Mouse (Mus musculus): ENCODE data around the gene Dolk. TPM values are rescaled to one million over a fixed set of nuclear protein-coding genes. Genes with fewer than 3 reads are reported as not detected.

Dolk gene
- total RNA-seq, 2 experiments from 2014 or later = 25.8 to 29.2 TPM

DNA sequence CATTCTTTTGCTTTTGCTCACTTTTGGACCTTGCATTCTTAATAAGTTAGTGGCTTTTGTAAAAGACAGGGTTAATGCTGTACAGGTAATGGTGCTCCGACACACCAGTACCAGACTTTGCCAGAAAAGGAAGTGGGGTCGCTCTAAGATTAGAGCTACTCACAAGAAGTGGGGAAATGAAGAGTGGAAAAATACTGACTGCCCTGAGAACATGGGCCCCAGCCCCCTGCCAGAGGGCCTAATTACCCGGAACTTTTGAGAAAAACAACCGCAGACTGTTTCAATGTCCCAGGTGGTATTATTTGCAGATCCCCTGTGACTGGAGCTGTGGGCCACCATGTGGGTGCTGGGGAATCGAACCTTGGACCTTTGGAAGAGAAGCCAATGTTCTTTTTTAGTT, 50.5 kb downstream of the Dolk start:
- no peak for DNase-seq (ENCODE audit: low spot score in 2 of 2)
- intact Hi-C loops (cut with DNase I) = no loop called here

Other genes starting within 250 kb of the Dolk start
- 10 to 100 TPM; 42.6 to 47.8 TPM for gene Wdr34, start 237.5 kb downstream of the Dolk start, total RNA-seq (2021)
- gene Set, start 229.0 kb downstream of the Dolk start, total RNA-seq (2021) = 100 to 1,000 TPM; 171 to 193 TPM
- gene Pkn3, start 208.7 kb downstream of the Dolk start, total RNA-seq (2021) = 1 to 10 TPM; 1.8 to 2.2 TPM
- 10 to 100 TPM; 13.0 to 14.1 TPM for gene Zdhhc12, start 192.7 kb downstream of the Dolk start, total RNA-seq (2021)
- gene Zer1, start 161.7 kb downstream of the Dolk start, total RNA-seq (2021) = 100 to 1,000 TPM; 135 to 139 TPM
- 10 to 100 TPM; 65.2 to 69.1 TPM for gene Tbc1d13, start 152.6 kb downstream of the Dolk start, total RNA-seq (2021)
- gene Endog, start 114.8 kb downstream of the Dolk start, total RNA-seq (2021) = 10 to 100 TPM; 23.0 to 27.5 TPM
- 10 to 100 TPM; 36.3 to 37.0 TPM for gene Spout1, start 107.9 kb downstream of the Dolk start, total RNA-seq (2021)
- 10 to 100 TPM; 15.2 to 15.5 TPM for gene Kyat1, start 80.5 kb downstream of the Dolk start, total RNA-seq (2021)
- 10 to 100 TPM; 53.7 to 59.5 TPM for gene Lrrc8a, start 48.6 kb downstream of the Dolk start, total RNA-seq (2021)
- gene Gm28035, start 45.8 kb downstream of the Dolk start, total RNA-seq (2021) = 1 to 10 TPM; 7.2 to 9.7 TPM
- 10 to 100 TPM; 14.1 to 25.7 TPM for gene Phyhd1, start 20.1 kb downstream of the Dolk start, total RNA-seq (2021)
- gene Gm28038, start 5.3 kb downstream of the Dolk start, total RNA-seq (2021) = not detected
- gene Nup188, start 63 bp upstream of the Dolk start, total RNA-seq (2021) = 10 to 100 TPM; 20.2 to 20.9 TPM
- 100 to 1,000 TPM; 276 to 278 TPM for gene Sh3glb2, start 73.0 kb upstream of the Dolk start, total RNA-seq (2021)
- 100 to 1,000 TPM; 102 to 110 TPM for gene Miga2, start 77.9 kb upstream of the Dolk start, total RNA-seq (2021)
- gene Dolpp1, start 105.9 kb upstream of the Dolk start, total RNA-seq (2021) = 10 to 100 TPM; 23.9 to 30.9 TPM
- 10 to 100 TPM; 45.5 to 47.1 TPM for gene Crat, start 129.5 kb upstream of the Dolk start, total RNA-seq (2021)
- 100 to 1,000 TPM; 143 to 147 TPM for gene Ptpa, start 129.7 kb upstream of the Dolk start, total RNA-seq (2021)
- 10 to 100 TPM; 12.7 to 15.1 TPM for gene Ier5l, start 187.9 kb upstream of the Dolk start, total RNA-seq (2021)

Data from left cerebral cortex, postnatal 14 days (tissue).